Mouse (Mus musculus): Measurements from ENCODE around the gene Kctd17.

Kctd17 gene

DNA sequence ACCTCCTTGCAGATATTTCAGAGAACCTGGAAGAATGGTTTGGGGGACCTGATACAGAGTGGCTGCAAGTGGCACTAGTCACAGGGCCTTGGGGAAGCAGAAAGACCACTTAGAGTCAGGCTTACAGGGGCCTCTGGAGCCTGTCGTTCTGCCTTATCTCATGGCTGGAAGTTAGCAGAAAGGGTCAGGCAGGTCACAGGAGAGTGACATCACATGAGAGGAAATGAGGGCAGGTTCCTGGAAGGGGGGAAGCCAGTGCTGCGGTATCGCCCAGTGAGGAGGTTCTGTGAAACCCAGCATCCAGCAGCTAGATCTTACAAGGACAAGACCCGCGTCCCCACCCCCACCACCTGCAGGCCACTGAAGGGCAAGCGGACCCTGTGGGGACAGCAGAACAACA is 20.8 kb downstream of the Kctd17 start:
- DNase-seq = peak; percentile 27 to 33

DNA sequence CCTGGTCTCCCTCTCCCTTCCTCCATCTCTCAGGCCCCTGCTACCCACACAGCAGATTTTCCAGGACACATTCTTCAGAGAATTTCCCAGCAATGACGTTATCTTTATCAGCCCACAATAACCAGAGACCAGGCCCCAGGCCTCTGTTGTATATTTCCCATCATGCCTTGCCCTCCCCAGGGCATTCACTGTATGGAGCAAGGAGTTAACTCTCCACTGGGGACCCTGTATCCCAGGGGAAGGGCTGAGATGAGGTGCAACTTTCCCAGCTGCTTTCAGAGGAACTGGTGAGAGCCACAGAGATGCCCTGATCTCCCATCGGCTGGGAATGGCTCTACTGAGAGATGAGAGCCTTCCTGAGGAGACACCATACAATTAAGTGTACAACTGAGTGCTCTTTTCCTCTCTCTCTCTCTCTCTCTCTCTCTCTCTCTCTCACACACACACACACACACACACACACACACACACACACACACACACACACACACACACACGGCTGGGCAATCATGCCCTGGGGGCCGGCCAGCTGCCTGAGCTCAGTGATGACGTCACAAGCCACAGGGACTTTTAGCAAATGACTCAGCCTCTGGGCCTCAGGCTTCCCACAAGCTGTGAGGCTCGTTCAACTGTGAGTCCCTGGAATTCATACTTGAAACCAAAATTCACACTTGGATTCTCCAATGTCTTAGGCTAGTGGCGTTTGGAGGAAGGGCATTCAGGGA is 21.5 kb downstream of the Kctd17 start:
- DNase-seq = peak; percentile 62 to 63

DNA sequence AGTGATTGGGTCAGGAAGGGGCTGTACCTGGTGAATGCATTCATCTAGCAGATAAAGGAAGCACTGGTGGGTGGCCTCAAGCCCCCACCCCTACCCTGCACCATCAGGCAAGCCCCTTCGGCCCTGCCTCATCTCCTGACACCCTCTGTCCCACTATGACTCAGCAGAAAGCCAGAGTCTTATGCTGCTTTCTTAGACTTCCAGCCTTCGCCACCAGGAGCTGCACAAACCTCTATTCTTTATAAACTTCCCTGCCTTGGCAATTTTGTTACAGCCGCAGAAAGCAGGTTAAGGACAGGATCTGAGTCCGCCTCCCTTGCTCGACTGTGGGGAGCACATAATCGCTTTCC is 22.0 kb downstream of the Kctd17 start:
- no peak for DNase-seq

DNA sequence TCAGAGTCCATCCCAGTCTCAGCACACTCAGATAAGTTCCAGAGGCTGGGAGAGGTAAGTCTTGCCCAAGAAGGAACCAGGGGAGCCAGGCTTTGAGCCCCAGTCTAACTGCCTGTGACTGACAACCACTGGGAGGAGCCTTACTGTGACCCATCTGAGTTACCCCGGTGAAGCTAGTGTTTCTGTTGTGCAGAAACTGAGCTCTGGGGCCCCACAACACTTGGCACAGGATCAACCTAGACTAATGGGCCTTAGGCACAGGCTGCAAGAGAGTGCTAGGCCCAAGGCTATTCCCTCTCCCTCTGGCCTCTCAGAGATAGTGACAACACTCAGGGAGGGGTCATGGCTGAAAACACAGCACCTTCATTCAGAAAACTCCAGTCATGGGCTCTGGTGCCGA is 22.8 kb downstream of the Kctd17 start:
- no peak for DNase-seq

DNA sequence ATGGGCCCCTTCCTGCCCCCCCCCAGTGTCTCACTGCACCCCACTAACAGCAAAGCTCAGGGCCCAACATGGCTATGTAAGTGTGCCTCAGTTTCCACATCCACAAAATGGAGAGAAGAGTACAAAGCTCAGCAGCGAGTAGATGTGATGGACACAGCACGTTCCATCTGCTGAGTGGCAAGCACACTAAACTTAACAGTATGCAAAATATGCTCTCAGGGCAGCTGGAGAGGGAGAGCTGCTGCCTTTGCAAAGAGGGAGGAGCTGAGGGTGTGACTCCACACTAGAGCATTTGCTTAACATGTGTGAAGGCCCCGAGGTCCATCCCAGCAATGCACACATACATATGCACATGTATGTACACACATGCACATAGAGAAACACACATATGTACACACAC is 24.6 kb downstream of the Kctd17 start:
- DNase-seq = no peak

DNA sequence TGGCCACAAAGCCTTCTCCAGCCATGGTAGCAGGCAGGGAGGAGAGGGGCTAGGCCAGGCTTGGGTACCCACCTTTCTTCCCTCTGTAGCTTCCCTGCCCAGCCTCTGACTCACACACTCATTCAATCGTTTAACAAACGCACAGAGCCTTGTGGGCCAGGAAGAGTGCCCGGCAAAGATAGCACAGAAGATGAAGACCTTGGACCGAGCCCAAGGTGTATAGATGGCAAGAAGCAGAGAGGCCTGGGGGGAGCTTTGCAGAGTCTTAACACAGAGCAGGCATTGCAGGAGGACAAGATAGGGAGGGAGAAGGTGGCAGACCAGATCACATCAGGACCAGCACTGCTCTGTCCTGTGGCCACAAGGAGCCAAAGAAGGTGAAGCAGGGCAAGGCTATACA is 26.8 kb downstream of the Kctd17 start:
- DNase-seq = no peak

DNA sequence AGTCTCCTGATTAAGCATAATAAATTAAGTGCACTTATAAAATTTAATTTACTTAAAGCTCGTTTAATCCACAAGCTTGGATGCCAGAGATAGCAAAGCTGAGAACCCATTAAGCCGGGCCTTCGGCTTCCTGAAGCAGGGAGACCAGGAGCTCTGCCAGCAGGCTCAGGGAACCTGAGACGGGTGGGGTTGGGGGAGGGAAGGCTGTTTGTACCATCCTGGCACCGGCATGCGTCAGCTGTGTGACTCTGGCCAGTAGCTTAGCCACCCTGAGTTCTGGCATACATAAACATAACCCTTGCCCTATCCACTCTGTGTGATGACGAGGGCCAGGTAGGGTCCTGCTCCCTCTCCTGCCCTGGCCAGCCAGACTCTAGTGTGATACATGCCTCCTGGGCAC is 27.7 kb downstream of the Kctd17 start:
- peak in 1 of 2 experiments; percentile 45 for DNase-seq

DNA sequence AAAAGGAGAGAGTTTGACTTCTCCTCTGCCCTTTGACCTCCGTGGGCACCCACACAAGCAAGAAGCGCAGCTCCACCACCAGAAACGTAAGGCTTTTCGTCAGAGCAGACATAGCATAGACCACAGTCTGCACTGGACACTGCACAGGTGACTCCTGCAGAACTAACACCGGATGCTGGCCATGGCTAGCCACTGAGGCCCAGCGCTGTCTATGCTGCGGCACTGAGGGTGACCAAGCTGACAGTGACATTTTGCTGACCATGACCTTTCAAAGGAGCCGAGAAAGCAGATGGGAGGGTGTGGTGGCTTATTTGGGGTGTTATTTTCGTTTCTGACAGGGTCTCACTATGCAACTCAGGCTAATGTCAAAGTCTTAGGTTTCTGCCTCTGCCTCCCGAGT is 28.8 kb downstream of the Kctd17 start:
- no peak for DNase-seq

DNA sequence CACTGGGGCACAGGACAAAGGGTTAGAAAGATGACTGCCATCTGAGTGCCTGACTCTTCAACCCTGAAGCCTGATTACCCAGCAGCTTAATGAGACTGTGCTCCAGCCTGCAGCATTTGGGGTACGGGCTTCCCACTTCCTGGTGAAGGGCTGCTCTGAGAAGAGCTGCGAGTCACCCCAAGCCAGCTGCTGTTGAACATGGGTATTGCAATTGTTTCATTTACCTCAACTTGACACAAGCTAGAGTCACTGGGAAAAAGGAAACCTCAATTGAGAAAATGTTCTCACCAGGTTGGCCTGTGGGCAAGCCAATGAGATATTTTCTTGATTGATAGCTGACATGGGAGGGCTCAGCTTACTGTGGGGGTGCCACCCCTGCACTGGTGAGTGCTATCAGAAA is 34.6 kb downstream of the Kctd17 start:
- no peak for DNase-seq

DNA sequence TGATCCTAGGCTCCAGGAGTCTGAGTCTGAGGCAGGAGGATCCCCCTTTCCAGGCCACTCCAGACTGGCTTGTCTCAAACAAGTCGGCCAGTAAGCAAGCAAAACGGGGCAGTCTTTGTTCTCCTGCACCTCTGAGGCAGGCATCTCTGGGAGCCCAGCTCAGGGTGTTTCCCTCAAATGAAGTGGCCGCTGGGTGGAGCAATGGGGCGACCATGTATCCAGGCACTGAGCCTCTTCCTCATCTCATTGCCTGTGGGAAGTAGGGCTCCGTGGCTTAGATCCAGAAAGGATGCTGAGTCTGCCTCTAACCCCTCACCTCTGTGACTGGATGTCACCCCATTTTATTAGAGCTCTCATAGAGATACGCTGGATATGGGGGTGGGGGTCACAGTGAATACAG is 38.4 kb downstream of the Kctd17 start:
- no peak for DNase-seq

DNA sequence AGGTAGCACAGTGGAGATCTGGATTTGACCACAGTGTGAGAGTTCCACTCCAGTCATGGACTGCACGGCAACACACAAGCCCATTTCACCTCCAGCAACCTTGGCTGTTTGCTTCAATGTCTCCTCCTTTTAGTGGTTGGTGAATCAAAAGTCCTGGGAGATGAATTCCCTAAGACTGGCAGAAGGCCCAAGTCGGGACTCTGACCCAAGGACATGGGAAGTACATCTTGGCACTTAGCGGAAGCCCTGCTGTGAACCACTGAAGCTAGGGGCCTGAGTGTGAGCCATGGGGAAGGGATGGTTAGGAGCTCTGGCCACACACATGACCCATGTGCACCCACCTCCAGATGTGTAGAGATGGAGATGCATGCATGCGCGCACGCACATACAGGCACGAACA is 39.2 kb downstream of the Kctd17 start:
- DNase-seq = no peak

DNA sequence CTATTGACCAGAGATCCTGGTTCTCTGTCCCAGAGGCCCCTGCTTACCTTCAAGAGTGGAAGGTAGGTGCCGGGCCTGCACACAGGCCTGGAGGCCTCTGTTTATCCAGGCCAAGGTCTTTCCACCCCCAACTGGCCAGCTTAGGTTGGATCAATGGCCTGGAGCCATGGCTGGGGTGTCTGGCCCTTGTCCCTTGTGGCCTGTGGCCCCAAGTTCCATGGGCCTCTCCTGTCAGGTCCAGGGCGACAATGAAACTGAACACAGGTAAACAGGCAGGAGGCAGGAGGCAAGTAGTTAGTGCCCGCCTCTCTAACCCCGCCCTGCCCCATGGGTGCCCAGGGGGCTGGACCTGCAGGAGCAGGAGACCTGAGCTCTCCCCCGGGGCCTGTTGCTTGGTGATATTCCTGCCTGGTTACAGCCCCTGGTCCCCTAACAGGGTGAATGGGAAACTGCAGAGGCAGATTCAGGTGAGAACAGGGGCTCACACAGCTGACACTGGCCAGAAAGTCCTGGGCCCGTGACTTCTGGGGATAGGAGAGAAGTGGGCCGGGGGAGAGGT is 40.1 kb downstream of the Kctd17 start, which contains the start of gene Tmprss6:
Tmprss6 (minus strand) TSS at position 256 of the 559 bp plus-strand sequence.
- DNase-seq = no peak

DNA sequence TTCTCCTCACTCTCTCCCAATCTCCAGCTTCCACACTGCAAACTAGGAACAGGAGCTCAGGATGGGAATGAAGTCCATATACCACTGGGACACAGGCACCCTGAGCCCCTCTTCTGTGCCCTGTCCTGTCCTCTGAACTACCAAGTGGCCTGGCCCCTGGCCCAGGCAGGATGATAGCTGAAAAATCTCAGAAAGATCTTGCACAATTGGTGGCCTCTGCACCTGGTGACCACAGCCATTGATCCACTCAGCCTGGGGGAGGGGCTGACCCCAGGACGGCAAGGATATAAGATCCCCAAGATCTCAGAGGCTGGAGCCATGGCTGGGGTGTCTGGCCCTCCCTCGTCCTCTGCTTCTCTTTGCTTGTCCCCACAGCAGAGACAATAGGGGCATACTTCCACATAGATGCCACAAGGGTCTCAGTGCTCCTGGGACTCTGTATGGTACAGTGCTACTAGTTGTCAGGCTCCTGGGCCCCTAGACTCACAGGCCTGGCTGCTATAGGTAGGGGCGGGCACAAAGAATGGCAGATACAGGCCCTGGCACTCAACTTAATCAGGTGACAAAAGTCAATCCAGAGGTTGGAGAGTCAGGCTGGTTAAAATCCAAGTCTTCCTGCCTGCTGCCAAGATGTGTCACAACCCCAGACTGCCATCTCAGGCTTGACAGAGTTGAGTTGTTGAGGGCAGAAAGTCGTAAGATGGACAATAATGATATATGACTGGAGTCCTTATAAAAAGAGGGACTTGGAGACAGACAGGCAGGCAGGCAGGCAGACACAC is 42.3 kb downstream of the Kctd17 start:
- no peak for DNase-seq

DNA sequence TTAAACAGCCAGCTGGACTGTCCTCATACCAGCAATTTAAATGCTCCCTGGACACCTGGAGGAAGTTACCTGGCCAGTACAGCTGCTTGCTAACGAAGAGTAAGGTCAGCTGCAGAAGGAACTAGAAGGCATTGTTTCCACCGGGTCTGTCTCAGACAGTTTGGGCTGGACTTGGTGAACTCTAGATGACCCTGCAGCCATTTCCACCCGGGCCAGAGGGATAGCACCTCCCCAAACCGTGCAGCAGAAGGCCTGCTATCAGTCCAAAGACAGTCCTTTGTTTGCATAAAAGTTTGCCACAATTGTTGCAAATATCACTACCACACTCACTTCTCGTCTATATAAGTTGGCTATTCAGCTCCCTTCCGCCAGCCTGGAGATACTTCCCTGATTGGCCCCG is 43.5 kb downstream of the Kctd17 start:
- no peak for DNase-seq

DNA sequence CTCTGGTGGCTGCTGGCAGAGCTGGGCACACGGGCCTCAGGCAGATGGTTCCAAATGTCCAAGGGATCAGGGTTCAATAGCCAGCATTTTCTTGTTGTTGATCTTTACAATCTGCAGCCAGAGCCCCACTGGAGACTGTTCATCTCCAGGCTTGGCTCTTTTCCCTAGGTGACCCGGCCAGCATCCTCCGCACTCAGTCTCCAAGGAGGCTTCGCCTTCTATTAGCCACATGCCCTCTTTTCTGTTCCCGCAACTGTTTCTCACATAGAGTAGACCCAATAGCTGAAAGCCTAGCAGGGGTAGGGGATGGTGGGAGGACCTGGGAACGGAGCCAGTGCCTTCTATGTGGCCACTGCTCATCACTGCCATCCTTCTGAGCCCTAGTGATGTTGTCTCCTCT is 45.1 kb downstream of the Kctd17 start:
- no peak for DNase-seq

DNA sequence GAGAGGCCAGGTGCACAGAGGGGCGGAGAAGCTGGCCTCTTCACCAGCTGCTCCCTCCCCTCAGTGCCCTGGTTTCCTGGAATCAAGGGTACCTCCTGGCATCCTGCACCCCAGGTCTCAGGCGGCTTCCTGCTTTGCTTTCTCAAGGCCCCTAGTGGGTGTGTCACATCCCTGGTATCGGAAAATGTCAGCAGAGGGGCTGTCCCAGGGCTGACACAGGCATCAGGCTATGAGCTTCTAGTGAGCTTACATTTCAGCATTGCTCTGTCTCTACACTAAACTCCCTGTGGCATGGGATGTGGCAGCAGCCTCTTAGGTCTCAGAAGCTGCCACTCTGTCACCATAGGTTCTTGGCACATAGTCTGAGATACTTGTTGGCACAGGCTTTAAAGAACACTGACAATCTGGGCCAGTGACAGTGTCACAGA is 47.3 kb downstream of the Kctd17 start:
- no peak for DNase-seq

DNA sequence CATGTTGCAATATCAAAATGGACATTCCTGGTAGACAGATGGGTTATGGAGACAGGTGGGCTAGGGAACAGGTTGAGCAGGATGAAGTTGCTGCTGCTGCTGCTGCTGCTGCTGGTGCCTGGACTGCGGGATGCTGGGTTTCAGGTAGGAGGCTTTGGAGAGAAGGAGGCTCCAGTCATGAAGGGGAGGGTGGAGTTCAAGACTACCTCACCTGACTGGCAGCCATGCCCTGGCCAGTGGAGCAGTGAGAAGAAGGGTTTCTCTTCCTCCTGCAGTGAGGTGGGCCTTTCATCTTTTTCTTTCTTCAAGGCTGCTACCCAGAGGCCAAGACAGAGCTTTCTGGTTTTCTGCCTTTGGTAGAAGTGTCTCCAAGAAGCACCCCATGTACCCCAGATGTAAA is 48.5 kb downstream of the Kctd17 start:
- no peak for DNase-seq

DNA sequence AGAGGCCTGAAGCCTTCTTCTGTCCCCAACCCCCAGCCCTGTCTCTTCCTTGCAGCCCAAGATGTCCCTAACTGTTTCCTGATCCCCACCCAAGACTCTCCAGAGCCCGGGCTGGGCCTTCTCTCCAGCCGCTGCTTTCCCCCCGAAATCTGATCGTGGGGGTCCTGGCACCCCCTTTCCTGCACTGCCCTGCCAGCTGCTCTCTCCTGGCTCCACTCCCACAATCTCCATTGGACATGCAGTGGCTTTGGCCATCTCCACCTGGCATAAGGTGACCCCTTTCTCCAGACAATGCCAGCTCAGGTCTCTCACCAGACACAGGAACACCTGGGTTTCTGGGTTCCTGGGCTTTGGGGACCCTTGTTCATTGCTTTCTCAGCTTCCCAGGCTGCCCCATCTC is 49.7 kb downstream of the Kctd17 start:
- no peak for DNase-seq

DNA sequence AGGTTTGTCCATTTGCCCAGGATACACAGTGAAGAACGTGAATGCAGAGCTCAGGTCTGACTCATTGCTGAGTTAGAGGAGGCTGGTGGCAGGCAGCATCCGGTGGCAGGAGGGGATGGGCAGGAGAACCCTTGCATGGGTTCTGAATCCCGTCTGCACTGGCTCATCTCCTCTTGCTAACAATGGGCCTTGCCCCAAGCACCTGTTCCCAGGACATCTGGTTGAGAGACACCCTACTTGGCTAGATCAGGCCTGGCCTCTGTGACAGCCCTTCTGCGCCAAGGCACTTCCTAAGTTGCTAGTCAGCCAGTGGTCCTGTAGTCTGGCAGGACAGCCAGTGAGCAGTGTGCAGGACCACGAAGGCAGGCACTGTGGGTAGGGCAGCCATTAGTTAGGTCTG is 51.1 kb downstream of the Kctd17 start:
- DNase-seq = no peak

DNA sequence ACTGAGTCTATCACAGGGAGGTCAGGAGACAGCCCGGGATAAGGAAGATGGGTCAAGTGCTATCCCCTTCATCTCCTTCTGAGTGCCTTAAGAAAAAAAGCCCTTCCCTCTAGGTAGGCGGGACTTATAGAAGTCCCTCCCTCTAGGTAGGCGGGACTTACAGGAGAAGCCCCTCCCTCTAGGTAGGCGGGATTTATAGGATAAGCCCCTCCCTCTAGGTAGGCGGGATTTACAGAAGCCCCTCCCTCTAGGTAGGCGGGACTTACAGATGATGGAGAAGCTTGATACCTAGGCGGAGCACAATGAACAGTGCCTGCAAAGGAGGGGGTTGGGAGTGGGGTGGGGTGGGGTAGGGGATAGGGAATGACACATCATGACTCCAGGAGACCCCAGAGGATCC is 51.7 kb downstream of the Kctd17 start:
- no peak for DNase-seq

DNA sequence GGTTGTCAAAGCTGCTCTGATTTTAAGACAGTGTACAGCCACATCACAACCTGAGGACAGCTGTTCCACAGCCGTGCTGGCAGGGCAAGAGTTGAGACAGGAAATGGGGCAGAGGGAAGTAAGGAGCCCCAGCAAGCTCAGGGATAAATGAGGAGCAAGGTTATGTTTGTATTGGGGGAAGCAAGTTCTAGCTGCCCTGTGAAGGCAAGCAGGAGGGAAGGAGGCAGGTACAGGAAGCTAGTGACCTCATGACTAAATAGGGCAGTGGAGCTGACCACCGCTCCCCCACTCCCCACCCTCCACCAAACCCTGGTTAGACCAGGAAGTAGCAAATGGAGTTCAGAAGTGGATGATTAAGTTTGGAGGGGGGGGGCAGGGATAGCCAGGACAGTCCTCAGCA is 52.6 kb downstream of the Kctd17 start:
- DNase-seq = no peak

DNA sequence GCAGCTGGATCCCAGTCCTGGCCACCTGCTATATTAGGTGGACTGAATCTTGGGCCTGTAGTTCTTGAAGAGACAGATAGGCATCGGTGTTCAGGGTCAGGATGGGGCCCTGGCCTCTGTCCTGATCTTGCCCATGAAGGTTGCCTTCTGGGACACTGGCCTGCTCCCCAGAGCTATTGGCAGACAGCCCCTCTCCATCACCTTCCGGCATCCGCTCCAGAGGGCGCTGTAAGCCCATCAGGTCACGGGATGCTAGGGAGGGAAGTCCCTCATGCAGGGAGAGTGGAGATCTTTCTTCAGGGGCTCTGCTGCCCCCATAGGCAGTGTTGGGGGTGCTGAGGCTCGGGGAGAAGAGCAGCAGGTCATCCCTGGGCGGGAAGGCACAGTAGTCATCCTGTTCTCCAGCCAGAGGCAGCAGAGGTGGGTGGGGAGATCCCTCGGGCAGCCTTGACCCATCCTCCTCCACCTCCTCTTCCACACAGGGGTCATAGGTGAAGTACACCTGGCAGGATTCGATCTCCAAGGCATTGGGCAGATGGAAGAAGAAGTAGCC is 53.2 kb downstream of the Kctd17 start:
- no peak for DNase-seq

DNA sequence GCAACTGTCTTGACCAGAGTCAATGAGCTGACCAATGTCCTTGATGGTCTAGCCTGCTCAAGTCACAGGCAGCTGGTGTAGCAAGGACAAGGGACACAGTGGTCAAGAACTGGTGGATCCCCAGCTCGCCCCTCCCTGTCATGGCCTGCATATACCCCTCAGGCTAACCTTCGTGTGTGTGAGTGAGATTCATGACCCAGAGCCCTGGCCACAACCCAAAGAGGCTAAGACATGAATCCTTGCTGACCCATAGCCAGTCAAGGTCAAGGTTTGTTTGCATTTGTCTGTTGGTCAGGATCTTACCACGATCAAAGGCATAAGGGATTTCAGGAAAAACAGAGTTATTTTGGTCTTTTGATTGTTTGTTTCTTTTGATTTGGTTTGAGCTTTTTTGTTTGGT is 54.2 kb downstream of the Kctd17 start:
- DNase-seq = no peak

DNA sequence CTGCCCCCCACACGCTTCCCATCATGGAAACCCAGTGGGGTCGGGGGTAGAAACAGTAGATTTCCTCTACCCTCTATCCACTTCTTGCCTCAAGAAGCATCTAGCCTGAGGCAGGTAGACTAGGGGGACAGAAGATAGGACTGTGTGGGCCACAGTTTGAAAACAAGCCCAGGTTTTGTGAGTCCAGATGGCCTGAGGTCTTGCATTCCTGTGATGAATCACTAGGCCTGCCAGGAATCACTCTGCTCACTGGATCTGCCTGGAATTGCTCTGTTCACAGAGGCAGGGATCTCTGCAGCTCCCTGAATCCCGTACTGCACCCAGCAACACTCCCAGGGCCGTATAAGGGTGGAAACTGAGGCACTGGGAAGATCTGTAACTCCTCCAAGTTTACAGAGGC is 54.9 kb downstream of the Kctd17 start:
- no peak for DNase-seq
